In genomic region chr2:66634580-66635359, GRCm38 (mm10) we compare ENCODE assay signal across 8 mouse cellular contexts. TPM values are rescaled to one million over a fixed set of nuclear protein-coding genes. Genes with fewer than 3 reads are reported as not detected.
DNase-seq lines count a peak whose midpoint lies in the region; ATAC-seq and TF ChIP-seq lines count a peak whose summit lies in the region.

Gene Scn9a, minus strand, starts transcription at chr2:66634962.

- no peak for TF ChIP-seq CTCF in ES-Bruce4 (IDR thresholded peaks at IDR 0.05; ENCODE audit: low read depth, low read length)

- peak; percentile 17 for DNase-seq in adrenal gland, postnatal 14 days
- no peak for DNase-seq in adrenal gland, adult 8-10 months
- DNase-seq in embryo, embryonic 9.5 days (ENCODE audit: extremely low spot score): peak; percentile 57
- DNase-seq in right cerebral cortex, postnatal 4 days: peak; percentile 58
- DNase-seq in B cell, adult 2 months: no peak

- H3K4me1 ChIP-seq in ES-Bruce4 (ENCODE audit: control insufficient read depth, insufficient read depth, low read length): no peaks in the 10 kb centered on the region
- H3K4me1 ChIP-seq in hindbrain, embryonic 16.5 days (ENCODE audit: control insufficient read depth, insufficient read depth, low read depth, low read length): no peaks in the 10 kb centered on the region

- H3K4me3 ChIP-seq in ES-Bruce4 (ENCODE audit: low read depth, low read length): peak within 1 kb of the TSS; percentile 57
- H3K4me3 ChIP-seq in hindbrain, embryonic 16.5 days (ENCODE audit: low read length): peak within 1 kb of the TSS; percentile 63

- peak within 1 kb of the TSS; percentile 77 for H3K4me2 ChIP-seq in hindbrain, embryonic 16.5 days (ENCODE audit: low read length)

- H3K27ac ChIP-seq in ES-Bruce4 (ENCODE audit: insufficient read depth, low read length): no peak within 1 kb of the TSS
- H3K27ac ChIP-seq in hindbrain, embryonic 16.5 days (ENCODE audit: low read depth, low read length): peak within 1 kb of the TSS; percentile 80

- TF ChIP-seq POLR2A in ES-Bruce4 (IDR thresholded peaks at IDR 0.05; ENCODE audit: insufficient read depth, low read length): no peak

- no peak for TF ChIP-seq EP300 in ES-Bruce4 (IDR thresholded peaks at IDR 0.05; ENCODE audit: insufficient read depth, low read depth, low read length)

- H3K9ac ChIP-seq in ES-Bruce4 (ENCODE audit: low read depth, poor library complexity, severe bottlenecking): no peak within 1 kb of the TSS
- peak within 1 kb of the TSS; percentile 83 for H3K9ac ChIP-seq in hindbrain, embryonic 16.5 days (ENCODE audit: low read depth, low read length)

- no peaks in the 10 kb centered on the region for H3K27me3 ChIP-seq in ES-Bruce4 (ENCODE audit: control insufficient read depth, insufficient read depth, low read length, poor library complexity, severe bottlenecking)
- no peaks in the 10 kb centered on the region for H3K27me3 ChIP-seq in hindbrain, embryonic 16.5 days (replicated peaks; ENCODE audit: control insufficient read depth, insufficient read depth, low read length)

- 1% methylated on average over 29 of the region's 29 CpGs for whole genome bisulfite sequencing in hindbrain, embryonic 16.5 days

- no peaks in the 10 kb centered on the region for H3K9me3 ChIP-seq in ES-Bruce4 (replicated peaks; ENCODE audit: control insufficient read depth, insufficient read depth, low read length, poor library complexity, severe bottlenecking)
- no peaks in the 10 kb centered on the region for H3K9me3 ChIP-seq in hindbrain, embryonic 16.5 days (ENCODE audit: control insufficient read depth, low read length)

- H3K36me3 ChIP-seq in ES-Bruce4 (ENCODE audit: control insufficient read depth, insufficient read depth, low read length, poor library complexity, severe bottlenecking): no peaks in the 10 kb centered on the region
- H3K36me3 ChIP-seq in hindbrain, embryonic 16.5 days (ENCODE audit: control insufficient read depth, insufficient read depth, low read length): no peaks in the 10 kb centered on the region

- peak; percentile 96 for ATAC-seq in hindbrain, embryonic 16.5 days
- ATAC-seq in megakaryocyte progenitor cell, adult 5-6 weeks (replicated peaks; ENCODE audit: poor library complexity): peak; percentile 50; the same call in 1 of the 2 replicates

RNA-seq across cellular contexts. Expression of gene Scn9a, which starts in this region (rescaled TPM):
- 1.1 and 2.1 TPM in 2 replicates for total RNA-seq in adrenal gland, postnatal 14 days (2021)
- 1 to 10 TPM in 2 of 4 experiments, under 1 TPM in 2; 0.58 to 2.3 (median 1.2) TPM for total RNA-seq in adrenal gland, adult 8-10 months (2022)
- 0.28 and 0.35 TPM in 2 replicates for polyA plus RNA-seq in ES-Bruce4 (2011; ENCODE audit: insufficient read depth, insufficient read length, low read depth, missing spikeins)
- 12.9 and 14.4 TPM in 2 replicates for polyA plus RNA-seq in hindbrain, embryonic 16.5 days (2015; fragmentation: Nextera tagmentation; extraction: Ambion mirVana)
- total RNA-seq in megakaryocyte progenitor cell, adult 5-6 weeks (2015): not detected in 2 replicates
- total RNA-seq in megakaryocyte progenitor cell, adult 5-6 weeks (2017): not detected in 2 replicates

Comparison
In these comparisons a context has a peak if more than half of its experiments do, and no peak if none do; other contexts are left out.
1. RNA of gene Scn9a (polyA plus RNA-seq): 12.9 to 14.4 TPM in hindbrain, embryonic 16.5 days; 0.28 to 0.35 TPM in ES-Bruce4; every median in the first group is over 10 times any median in the second.
2. DNase-seq: peak in adrenal gland, postnatal 14 days (single experiment), embryo, embryonic 9.5 days (single experiment) and right cerebral cortex, postnatal 4 days (single experiment); none in adrenal gland, adult 8-10 months (single experiment) and B cell, adult 2 months (0 of 2).
3. Peak in ATAC-seq in megakaryocyte progenitor cell, adult 5-6 weeks; RNA of the gene not detected or under 1 TPM.